Mouse (Mus musculus) neural tube, embryonic 15.5 days (tissue): ENCODE data around the gene Nuak2. TPM values are rescaled to one million over a fixed set of nuclear protein-coding genes. Genes with fewer than 3 reads are reported as not detected.

ENCODE experiments used
- ATAC-seq: fragments of 200-750 bp; cut with Nextera tagmentation; 2 replicates; pipeline ENCODE4 v1.8.0; 2017; ENCODE audit warnings: mild to moderate bottlenecking, moderate TSS enrichment, moderate library complexity; ENCODE audit not compliant: low FRiP score
- H3K27ac ChIP-seq: fragments of 300-500 bp; sonication (generic); replicated peaks from 2 replicates; pipeline ENCODE4 v1.5.1; 2015; ENCODE audit warnings: mild to moderate bottlenecking, inconsistent platforms
- H3K27me3 ChIP-seq: fragments of 300-500 bp; sonication (generic); replicated peaks from 2 replicates; pipeline ENCODE4 v1.6.1; 2015; ENCODE audit warnings: inconsistent platforms
- H3K36me3 ChIP-seq: fragments of 300-500 bp; sonication (generic); 2 replicates; pipeline ENCODE4 v1.6.1; 2015; ENCODE audit warnings: inconsistent platforms
- H3K4me1 ChIP-seq: fragments of 300-500 bp; sonication (generic); 2 replicates; pipeline ENCODE4 v1.6.1; 2015; ENCODE audit warnings: inconsistent platforms
- H3K4me2 ChIP-seq: fragments of 300-500 bp; sonication (generic); 2 replicates; pipeline ENCODE4 v1.6.1; 2015; ENCODE audit warnings: inconsistent platforms, mild to moderate bottlenecking, moderate library complexity
- H3K4me3 ChIP-seq: fragments of 300-500 bp; sonication (generic); replicated peaks from 2 replicates; pipeline ENCODE4 v1.5.1; 2015; ENCODE audit warnings: mild to moderate bottlenecking, inconsistent platforms
- H3K9ac ChIP-seq: fragments of 300-500 bp; sonication (generic); replicated peaks from 2 replicates; pipeline ENCODE4 v1.6.1; 2015; ENCODE audit warnings: mild to moderate bottlenecking, inconsistent platforms
- H3K9me3 ChIP-seq: fragments of 300-500 bp; sonication (generic); replicated peaks from 2 replicates; pipeline ENCODE4 v1.6.1; 2016; ENCODE audit warnings: inconsistent platforms
- WGBS: fragments of 180-500 bp; shearing (Covaris S2); methylation state at CpG from one replicate; pipeline ENCODE4 v1.1.7; 2015; ENCODE audit warnings: mixed read lengths; 5-methylcytosine and 5-hydroxymethylcytosine counted together
- polyA plus RNA-seq: library from polyadenylated mRNA; unstranded; fragments of >200 nt; fragmentation: Nextera tagmentation; extraction: Ambion mirVana; gene quantifications from 2 replicates; pipeline ENCODE4 v1.2.1, GENCODE M21; 2015

The Nuak2 gene
- polyA plus RNA-seq, 1 experiment from 2014 or later, result 7.1 TPM

- Histone ChIP-seq H3K9me3 (no peaks in the 10 kb centered on the region), H3K4me2 (no peak overlapping the region), H3K27me3 (no peaks in the 10 kb centered on the region), H3K4me3 (no peak overlapping the region), H3K27ac (no peak overlapping the region), H3K4me1 (peaks cover 23% of the 10 kb centered on the region), H3K9ac (no peak overlapping the region), H3K36me3 (peaks cover 47% of the 10 kb centered on the region)
- 84% methylated on average over 6 of the region's 6 CpGs for WGBS
- ATAC-seq, result no peak
Observed at GRCm38 (mm10) chr1:132361959-132362358, 46.0 kb downstream of the Nuak2 start.

GRCm38 (mm10) chr1:132364388-132364787 lies 48.5 kb downstream of the Nuak2 start:
- H3K27ac ChIP-seq, result peak overlapping the region; percentile 33; the same call in 1 of the 2 replicates
- H3K4me2 ChIP-seq, result no peak overlapping the region
- 88% methylated on average over 3 of the region's 3 CpGs for whole genome bisulfite sequencing
- H3K27me3 ChIP-seq, result no peaks in the 10 kb centered on the region
- no peaks in the 10 kb centered on the region for H3K9me3 ChIP-seq
- peaks cover 33% of the 10 kb centered on the region for H3K4me1 ChIP-seq
- H3K4me3 ChIP-seq, result no peak overlapping the region
- H3K9ac ChIP-seq, result no peak overlapping the region
- H3K36me3 ChIP-seq, result peaks cover 26% of the 10 kb centered on the region
- no peak for ATAC-seq

DNA sequence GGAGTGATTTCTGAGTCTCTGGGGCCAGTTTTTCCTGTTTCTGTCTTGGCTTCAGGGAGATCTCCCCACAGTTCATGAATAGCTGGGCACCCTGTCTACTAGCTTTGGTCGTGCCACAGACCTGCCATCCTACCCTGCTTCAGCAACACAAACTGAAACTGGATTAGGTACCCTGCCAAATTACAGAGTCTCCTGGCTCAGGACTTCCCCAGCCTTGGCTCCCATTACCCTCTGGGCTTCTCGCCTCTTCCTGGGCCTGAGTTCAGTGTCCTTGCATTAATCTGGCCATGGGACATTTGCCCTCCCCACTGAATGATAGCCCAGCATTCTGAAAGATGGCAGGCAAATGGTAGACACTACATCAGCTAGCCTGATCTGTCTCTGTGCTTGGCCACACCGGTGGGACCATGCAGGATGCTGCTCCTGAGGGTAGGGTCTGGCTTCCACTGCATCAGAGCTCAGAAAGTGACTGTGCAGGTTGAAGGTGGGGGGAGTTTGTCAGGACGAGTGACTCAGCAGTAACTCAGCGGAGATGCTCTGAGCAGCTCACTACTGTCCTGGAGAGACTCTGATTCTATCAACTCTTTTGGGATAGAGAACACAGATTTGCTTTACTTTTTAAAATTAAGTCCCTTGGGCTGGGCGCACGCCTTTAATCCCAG lies 49.1 kb downstream of the Nuak2 start:
- peak overlapping the region; percentile 33; the same call in 1 of the 2 replicates for H3K27ac ChIP-seq
- peaks cover 33% of the 10 kb centered on the region for H3K4me1 ChIP-seq
- 82% methylated on average over 7 of the region's 7 CpGs for WGBS
- H3K9ac ChIP-seq, result no peak overlapping the region
- H3K4me2 ChIP-seq, result no peak overlapping the region
- peaks cover 21% of the 10 kb centered on the region for H3K36me3 ChIP-seq
- H3K27me3 ChIP-seq, result no peaks in the 10 kb centered on the region
- ATAC-seq, result no peak
- H3K9me3 ChIP-seq, result no peaks in the 10 kb centered on the region
- no peak overlapping the region for H3K4me3 ChIP-seq

DNA sequence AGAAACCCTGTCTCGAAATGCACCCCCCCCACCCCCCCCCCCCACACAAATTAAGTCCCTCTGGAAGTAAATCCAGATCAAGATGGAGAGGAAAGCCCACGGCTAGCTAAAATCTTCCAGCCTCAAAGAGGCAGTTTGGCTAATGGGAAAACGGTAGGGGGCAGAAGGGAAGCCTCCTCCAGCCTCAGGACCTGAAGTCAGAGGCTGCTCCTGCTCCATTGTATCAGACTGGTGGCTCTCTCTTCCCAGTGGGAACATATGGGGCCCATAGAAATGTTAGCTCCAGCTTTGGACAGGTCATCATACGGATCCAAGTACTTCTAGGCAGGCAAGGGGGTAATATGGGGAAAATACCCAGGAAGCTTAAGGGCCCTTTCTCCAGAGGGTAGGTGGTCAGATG lies 49.7 kb downstream of the Nuak2 start:
- H3K4me2 ChIP-seq, result no peak overlapping the region
- no peak overlapping the region for H3K27ac ChIP-seq
- H3K27me3 ChIP-seq, result no peaks in the 10 kb centered on the region
- peaks cover 19% of the 10 kb centered on the region for H3K36me3 ChIP-seq
- no peak overlapping the region for H3K9ac ChIP-seq
- 62% methylated on average over 4 of the region's 4 CpGs for WGBS
- H3K9me3 ChIP-seq, result no peaks in the 10 kb centered on the region
- ATAC-seq, result no peak
- no peak overlapping the region for H3K4me3 ChIP-seq
- H3K4me1 ChIP-seq, result peaks cover 37% of the 10 kb centered on the region

DNA sequence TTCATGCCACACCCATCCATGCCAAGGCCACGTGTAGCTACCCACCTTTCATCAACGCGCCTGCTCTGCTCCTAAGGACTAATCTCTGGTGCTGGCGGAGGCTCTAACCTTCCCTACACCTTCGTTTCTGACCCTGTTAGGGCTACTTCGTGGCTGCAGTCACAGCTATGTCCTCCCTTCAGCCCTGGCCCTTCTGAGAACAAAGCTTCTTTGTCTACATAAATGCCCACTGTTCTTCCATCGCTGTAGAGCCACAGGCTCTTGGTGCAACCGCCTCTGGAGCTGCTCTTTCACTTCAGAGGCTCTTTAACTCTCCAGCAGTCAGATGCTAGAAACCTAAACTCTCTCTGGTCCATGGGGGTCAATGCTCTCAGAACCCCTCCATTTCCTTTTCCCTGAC lies 50.3 kb downstream of the Nuak2 start:
- Histone ChIP-seq H3K27ac (no peak overlapping the region), H3K9ac (no peak overlapping the region), H3K4me3 (no peak overlapping the region), H3K27me3 (no peaks in the 10 kb centered on the region), H3K36me3 (peaks cover 18% of the 10 kb centered on the region), H3K4me1 (peaks cover 42% of the 10 kb centered on the region), H3K4me2 (no peak overlapping the region), H3K9me3 (no peaks in the 10 kb centered on the region)
- no peak for ATAC-seq
- 58% methylated on average over 8 of the region's 8 CpGs for WGBS

DNA sequence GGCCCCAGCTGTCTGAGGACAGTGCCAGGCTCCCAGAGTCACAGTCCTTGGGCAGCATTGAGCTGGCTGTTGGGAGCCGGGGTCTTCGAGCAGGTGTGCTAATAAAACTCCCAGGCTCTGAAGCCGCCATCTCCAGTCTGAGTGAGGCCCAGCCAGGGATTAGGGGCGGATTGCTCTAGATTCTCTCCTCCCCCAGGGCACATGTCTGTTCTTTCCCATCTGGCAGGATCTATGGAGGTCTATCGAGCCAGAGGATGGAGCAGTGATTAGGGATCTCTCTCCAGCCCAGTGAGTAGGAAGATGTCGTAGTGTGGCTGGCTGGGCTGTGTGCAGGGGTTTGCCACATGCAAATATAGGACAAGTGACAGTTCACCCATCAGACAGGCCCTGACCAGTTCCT lies 51.0 kb downstream of the Nuak2 start:
- Histone ChIP-seq H3K36me3 (peaks cover 18% of the 10 kb centered on the region), H3K9ac (no peak overlapping the region), H3K4me3 (no peak overlapping the region), H3K9me3 (no peaks in the 10 kb centered on the region), H3K27ac (no peak overlapping the region), H3K4me1 (peaks cover 49% of the 10 kb centered on the region), H3K27me3 (no peaks in the 10 kb centered on the region), H3K4me2 (no peak overlapping the region)
- WGBS, result 44% methylated on average over 6 of the region's 6 CpGs
- no peak for ATAC-seq

DNA sequence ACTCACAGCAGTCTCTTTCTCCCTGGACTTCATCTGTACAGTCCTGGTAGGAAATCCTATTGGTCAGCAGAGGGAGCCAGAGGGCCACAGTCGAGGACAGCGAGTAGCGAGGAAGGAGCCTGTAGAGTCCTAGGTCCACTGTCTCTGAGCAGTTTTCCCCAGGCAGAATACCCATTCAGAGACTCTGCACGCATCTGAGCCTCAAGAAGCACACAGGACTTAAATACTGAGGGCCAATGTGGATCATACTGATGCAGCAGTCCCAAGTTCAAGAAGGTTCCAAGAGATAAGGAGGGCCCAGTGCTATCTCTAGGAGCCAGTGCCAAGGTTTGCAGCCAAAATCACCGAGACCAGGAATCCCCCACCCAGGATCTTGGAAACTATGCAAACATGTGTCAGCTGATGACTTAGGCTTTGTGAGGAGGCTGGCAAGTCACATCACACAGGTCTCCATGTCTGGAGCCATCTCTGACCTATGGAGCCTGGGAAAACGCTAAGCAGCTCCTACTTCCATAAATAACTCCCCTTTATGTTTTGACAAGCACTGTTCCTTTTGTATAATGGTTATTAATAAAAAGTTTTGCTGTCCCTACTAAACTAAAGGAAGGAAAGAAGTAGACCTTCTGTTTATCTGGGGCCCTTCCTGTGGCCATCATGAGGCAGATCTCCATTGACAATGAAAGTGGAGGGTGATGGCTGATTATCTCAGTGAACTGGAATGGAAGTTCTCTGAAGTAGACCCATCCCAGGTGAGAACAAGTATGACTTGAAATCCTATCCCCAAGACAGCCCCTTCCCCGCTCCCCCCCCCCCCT lies 52.0 kb downstream of the Nuak2 start:
- Histone ChIP-seq H3K4me2 (no peak overlapping the region), H3K9ac (no peak overlapping the region), H3K4me3 (no peak overlapping the region), H3K27me3 (no peaks in the 10 kb centered on the region), H3K36me3 (peaks cover 12% of the 10 kb centered on the region), H3K4me1 (peaks cover 58% of the 10 kb centered on the region), H3K9me3 (no peaks in the 10 kb centered on the region), H3K27ac (peak overlapping the region; percentile 39; the same call in 1 of the 2 replicates)
- ATAC-seq, result peak; percentile 74
- 36% methylated on average over 7 of the region's 7 CpGs for WGBS

- H3K27me3 ChIP-seq, result no peaks in the 10 kb centered on the region
- no peak for ATAC-seq
- no peak overlapping the region for H3K9ac ChIP-seq
- H3K27ac ChIP-seq, result 0 out of 2 replicates have a peak overlapping the region, but pooled peaks have one; percentile 45
- H3K9me3 ChIP-seq, result no peaks in the 10 kb centered on the region
- no peak overlapping the region for H3K4me3 ChIP-seq
- H3K4me1 ChIP-seq, result peaks cover 74% of the 10 kb centered on the region
- 84% methylated on average over 9 of the region's 9 CpGs for WGBS
- H3K4me2 ChIP-seq, result no peak overlapping the region
- H3K36me3 ChIP-seq, result peaks cover 12% of the 10 kb centered on the region
Observed at GRCm38 (mm10) chr1:132370681-132371173, 54.8 kb downstream of the Nuak2 start.

- WGBS, result 50% methylated on average over 8 of the region's 8 CpGs
- Histone ChIP-seq H3K36me3 (peaks cover 12% of the 10 kb centered on the region), H3K27me3 (no peaks in the 10 kb centered on the region), H3K9ac (no peak overlapping the region), H3K4me2 (no peak overlapping the region), H3K4me3 (no peak overlapping the region), H3K9me3 (no peaks in the 10 kb centered on the region), H3K27ac (0 out of 2 replicates have a peak overlapping the region, but pooled peaks have one; percentile 33), H3K4me1 (peaks cover 74% of the 10 kb centered on the region)
- no peak for ATAC-seq
Observed at GRCm38 (mm10) chr1:132371298-132372081, 55.6 kb downstream of the Nuak2 start.

DNA sequence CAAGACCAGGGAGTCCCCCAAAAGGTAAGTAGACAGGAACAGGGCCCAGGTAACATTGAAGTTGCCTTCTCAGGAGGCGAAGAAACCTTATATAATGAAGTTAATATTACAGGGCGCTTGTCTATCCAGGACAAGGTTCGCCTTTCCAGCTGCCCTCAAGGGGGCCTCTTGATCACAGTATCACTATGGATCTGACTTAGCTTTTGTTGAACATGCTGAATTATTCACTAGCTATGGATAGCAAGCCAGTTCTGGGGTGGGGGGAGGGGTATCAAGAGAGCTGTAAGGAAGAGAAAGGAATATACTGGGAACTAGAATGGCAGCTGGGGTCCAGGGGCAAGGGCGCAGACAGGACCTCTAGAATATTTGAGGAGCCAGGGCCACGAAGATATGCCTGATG lies 56.4 kb downstream of the Nuak2 start:
- Histone ChIP-seq H3K27me3 (no peaks in the 10 kb centered on the region), H3K36me3 (peaks cover 12% of the 10 kb centered on the region), H3K9ac (no peak overlapping the region), H3K27ac (no peak overlapping the region), H3K4me2 (no peak overlapping the region), H3K4me1 (peaks cover 72% of the 10 kb centered on the region), H3K4me3 (no peak overlapping the region), H3K9me3 (no peaks in the 10 kb centered on the region)
- ATAC-seq, result no peak
- WGBS, result 63% methylated on average over 5 of the region's 5 CpGs

- Histone ChIP-seq H3K4me3 (no peak overlapping the region), H3K27me3 (no peaks in the 10 kb centered on the region), H3K36me3 (peaks cover 12% of the 10 kb centered on the region), H3K9me3 (no peaks in the 10 kb centered on the region), H3K27ac (0 out of 2 replicates have a peak overlapping the region, but pooled peaks have one; percentile 18), H3K9ac (no peak overlapping the region), H3K4me1 (peaks cover 71% of the 10 kb centered on the region), H3K4me2 (no peak overlapping the region)
- WGBS, result 80% methylated on average over 6 of the region's 6 CpGs
- ATAC-seq, result no peak
Observed at GRCm38 (mm10) chr1:132372896-132373534, 57.1 kb downstream of the Nuak2 start.
